Mouse (Mus musculus) intestine, embryonic 14.5 days (tissue): Measurements from ENCODE around the gene Rcsd1. TPM values are rescaled to one million over a fixed set of nuclear protein-coding genes. Genes with fewer than 3 reads are reported as not detected.
A peak's percentile ranks its signal among the peaks of the same experiment; 100 is the strongest.

Experiments
- ATAC-seq: fragments of 200-750 bp; cut with Nextera tagmentation; replicated peaks from 2 replicates; pipeline ENCODE4 v1.8.0; 2017; ENCODE audit warnings: low read depth, moderate number of reproducible peaks, moderate TSS enrichment, moderate library complexity; ENCODE audit not compliant: low FRiP score, low TSS enrichment
- DNase-seq: peaks from one replicate; pipeline ENCODE4 v3.0.0-alpha.2; 2018; ENCODE audit warnings: low spot score
- H3K27ac ChIP-seq: fragments of 300-500 bp; sonication (generic); 2 replicates; pipeline ENCODE4 v1.5.1; 2014; ENCODE audit warnings: low read depth, mild to moderate bottlenecking, control low read depth
- H3K27me3 ChIP-seq: fragments of 300-500 bp; sonication (generic); replicated peaks from 2 replicates; pipeline ENCODE4 v1.6.1; 2014; ENCODE audit warnings: low read length, control low read depth; ENCODE audit not compliant: control insufficient read depth, insufficient read depth
- H3K36me3 ChIP-seq: fragments of 300-500 bp; sonication (generic); 2 replicates; pipeline ENCODE4 v1.6.1; 2014; ENCODE audit warnings: low read length, control low read depth; ENCODE audit not compliant: control insufficient read depth, insufficient read depth
- H3K4me1 ChIP-seq: fragments of 300-500 bp; sonication (generic); replicated peaks from 2 replicates; pipeline ENCODE4 v1.6.1; 2014; ENCODE audit warnings: low read length, control low read depth, mixed read lengths; ENCODE audit not compliant: control insufficient read depth, insufficient read depth
- H3K4me2 ChIP-seq: fragments of 300-500 bp; sonication (generic); 2 replicates; pipeline ENCODE4 v1.6.1; 2014; ENCODE audit warnings: low read length
- H3K4me3 ChIP-seq: fragments of 300-500 bp; sonication (generic); 2 replicates; pipeline ENCODE4 v1.5.1; 2014; ENCODE audit warnings: low read depth, low read length, control low read depth, mixed read lengths
- H3K9ac ChIP-seq: fragments of 300-500 bp; sonication (generic); 2 replicates; pipeline ENCODE4 v1.6.1; 2014; ENCODE audit warnings: mild to moderate bottlenecking, low read length
- H3K9me3 ChIP-seq: fragments of 300-500 bp; sonication (generic); 2 replicates; pipeline ENCODE4 v1.6.1; 2016; ENCODE audit warnings: low read length, control low read depth; ENCODE audit not compliant: control insufficient read depth
- WGBS: fragments of 180-500 bp; shearing (Covaris S2); extraction: QIAGEN DNeasy Blood & Tissue Kit; methylation state at CpG from one replicate; pipeline ENCODE4 v1.1.7; 2014; 5-methylcytosine and 5-hydroxymethylcytosine counted together
- polyA plus RNA-seq: library from polyadenylated mRNA; unstranded; fragments of >200 nt; fragmentation: Nextera tagmentation; extraction: Ambion mirVana; gene quantifications from 2 replicates; pipeline ENCODE4 v1.2.1, GENCODE M21; 2014

The Rcsd1 gene
- polyA plus RNA-seq, 1 experiment from 2014 or later, result 29.1 TPM

- H3K9me3 ChIP-seq, result peaks cover 7% of the 10 kb centered on the region; the same call in 1 of the 2 replicates
- peaks cover 9% of the 10 kb centered on the region for H3K4me1 ChIP-seq
- H3K4me3 ChIP-seq, result no peak overlapping the region
- H3K27me3 ChIP-seq, result no peaks in the 10 kb centered on the region
- H3K27ac ChIP-seq, result 0 out of 2 replicates have a peak overlapping the region, but pooled peaks have one; percentile 33
- DNase-seq (no peak), ATAC-seq (no peak)
- H3K36me3 ChIP-seq, result peaks cover 40% of the 10 kb centered on the region
- H3K9ac ChIP-seq, result no peak overlapping the region
- 59% methylated on average over 9 of the region's 9 CpGs for WGBS
- H3K4me2 ChIP-seq, result no peak overlapping the region
Observed at GRCm38 (mm10) chr1:165610321-165610999, 99.1 kb downstream of the Rcsd1 start.

GRCm38 (mm10) chr1:165609495-165610320 lies 99.8 kb downstream of the Rcsd1 start:
- Histone ChIP-seq H3K4me1 (peaks cover 9% of the 10 kb centered on the region), H3K27ac (peak overlapping the region; percentile 48; the same call in 1 of the 2 replicates), H3K27me3 (no peaks in the 10 kb centered on the region), H3K4me2 (no peak overlapping the region), H3K36me3 (peaks cover 40% of the 10 kb centered on the region), H3K4me3 (no peak overlapping the region), H3K9ac (no peak overlapping the region), H3K9me3 (no peaks in the 10 kb centered on the region)
- WGBS, result 35% methylated on average over 7 of the region's 7 CpGs
- DNase-seq (no peak), ATAC-seq (no peak)

GRCm38 (mm10) chr1:165608904-165609303 lies 100.7 kb downstream of the Rcsd1 start:
- Histone ChIP-seq H3K36me3 (peaks cover 45% of the 10 kb centered on the region), H3K4me2 (no peak overlapping the region), H3K27me3 (no peaks in the 10 kb centered on the region), H3K9ac (no peak overlapping the region), H3K4me3 (no peak overlapping the region), H3K9me3 (no peaks in the 10 kb centered on the region), H3K27ac (no peak overlapping the region), H3K4me1 (peaks cover 9% of the 10 kb centered on the region)
- WGBS, result 42% methylated on average over 4 of the region's 4 CpGs
- ATAC-seq (no peak), DNase-seq (no peak)

GRCm38 (mm10) chr1:165605774-165606173 lies 103.8 kb downstream of the Rcsd1 start:
- H3K4me2 ChIP-seq, result no peak overlapping the region
- no peaks in the 10 kb centered on the region for H3K9me3 ChIP-seq
- no peak overlapping the region for H3K4me3 ChIP-seq
- no peak overlapping the region for H3K27ac ChIP-seq
- ATAC-seq, result no peak
- H3K9ac ChIP-seq, result no peak overlapping the region
- peaks cover 72% of the 10 kb centered on the region for H3K36me3 ChIP-seq
- no peak for DNase-seq
- no peaks in the 10 kb centered on the region for H3K27me3 ChIP-seq
- 86% methylated on average over 6 of the region's 6 CpGs for WGBS
- H3K4me1 ChIP-seq, result peaks cover 9% of the 10 kb centered on the region

- Histone ChIP-seq H3K9ac (no peak overlapping the region), H3K36me3 (peaks cover 73% of the 10 kb centered on the region), H3K27me3 (no peaks in the 10 kb centered on the region), H3K9me3 (no peaks in the 10 kb centered on the region), H3K4me1 (peaks cover 9% of the 10 kb centered on the region), H3K4me2 (no peak overlapping the region), H3K4me3 (no peak overlapping the region), H3K27ac (no peak overlapping the region)
- 92% methylated on average over 3 of the region's 3 CpGs for WGBS
- DNase-seq (no peak), ATAC-seq (no peak)
Observed at GRCm38 (mm10) chr1:165605108-165605507, 104.4 kb downstream of the Rcsd1 start.

- H3K36me3 ChIP-seq, result peaks cover 77% of the 10 kb centered on the region
Observed at GRCm38 (mm10) chr1:165604203-165604602, 105.4 kb downstream of the Rcsd1 start.

GRCm38 (mm10) chr1:165603218-165603617 lies 106.3 kb downstream of the Rcsd1 start:
- H3K27me3 ChIP-seq, result no peaks in the 10 kb centered on the region
- H3K4me2 ChIP-seq, result no peak overlapping the region
- no peaks in the 10 kb centered on the region for H3K4me1 ChIP-seq
- WGBS, result 88% methylated on average over 14 of the region's 14 CpGs
- no peak overlapping the region for H3K4me3 ChIP-seq
- DNase-seq (no peak), ATAC-seq (no peak)
- no peaks in the 10 kb centered on the region for H3K9me3 ChIP-seq
- no peak overlapping the region for H3K9ac ChIP-seq
- H3K27ac ChIP-seq, result no peak overlapping the region
- H3K36me3 ChIP-seq, result peaks cover 81% of the 10 kb centered on the region

More at GRCm38 (mm10) chr1:165604203-165604602, 105.4 kb downstream of the Rcsd1 start:
- 84% methylated on average over 8 of the region's 8 CpGs for WGBS
- Histone ChIP-seq H3K9ac (no peak overlapping the region), H3K9me3 (no peaks in the 10 kb centered on the region), H3K27ac (no peak overlapping the region), H3K4me1 (peaks cover 4% of the 10 kb centered on the region), H3K4me3 (no peak overlapping the region), H3K27me3 (no peaks in the 10 kb centered on the region), H3K4me2 (no peak overlapping the region)
- ATAC-seq (no peak), DNase-seq (no peak)

- H3K9me3 ChIP-seq, result no peaks in the 10 kb centered on the region
- H3K4me3 ChIP-seq, result no peak overlapping the region
- H3K4me2 ChIP-seq, result no peak overlapping the region
- H3K27me3 ChIP-seq, result no peaks in the 10 kb centered on the region
- no peak for DNase-seq
- WGBS, result 81% methylated on average over 10 of the region's 10 CpGs
- ATAC-seq, result no peak
- H3K9ac ChIP-seq, result no peak overlapping the region
- H3K36me3 ChIP-seq, result peaks cover 76% of the 10 kb centered on the region
- H3K27ac ChIP-seq, result no peak overlapping the region
- no peaks in the 10 kb centered on the region for H3K4me1 ChIP-seq
Observed at GRCm38 (mm10) chr1:165601775-165602280, 107.7 kb downstream of the Rcsd1 start.
